Mouse (Mus musculus) kidney, embryonic 15.5 days (tissue): ENCODE results near the gene Eif2d. TPM values are rescaled to one million over a fixed set of nuclear protein-coding genes. Genes with fewer than 3 reads are reported as not detected.
"Not testable (repeated sequence)": the region's sequence is repeated elsewhere in the genome, so short reads cannot be mapped to it uniquely, and the experiment has no call there.

Experiments
- ATAC-seq: fragments of 200-750 bp; cut with Nextera tagmentation; replicated peaks from 2 replicates; pipeline ENCODE4 v1.8.0; 2017; ENCODE audit warnings: moderate TSS enrichment; ENCODE audit not compliant: low FRiP score
- H3K27ac ChIP-seq: fragments of 300-500 bp; sonication (generic); 2 replicates; pipeline ENCODE4 v1.5.1; 2015; ENCODE audit warnings: mild to moderate bottlenecking, inconsistent platforms
- H3K27me3 ChIP-seq: fragments of 300-500 bp; sonication (generic); 2 replicates; pipeline ENCODE4 v1.6.1; 2015; ENCODE audit warnings: inconsistent platforms
- H3K36me3 ChIP-seq: fragments of 300-500 bp; sonication (generic); 2 replicates; pipeline ENCODE4 v1.6.1; 2015; ENCODE audit warnings: inconsistent platforms
- H3K4me1 ChIP-seq: fragments of 300-500 bp; sonication (generic); 2 replicates; pipeline ENCODE4 v1.6.1; 2015; ENCODE audit warnings: inconsistent platforms
- H3K4me2 ChIP-seq: fragments of 300-500 bp; sonication (generic); 2 replicates; pipeline ENCODE4 v1.6.1; 2015; ENCODE audit warnings: moderate library complexity, mild to moderate bottlenecking, inconsistent platforms
- H3K4me3 ChIP-seq: fragments of 300-500 bp; sonication (generic); replicated peaks from 2 replicates; pipeline ENCODE4 v1.5.1; 2015; ENCODE audit warnings: mild to moderate bottlenecking, inconsistent platforms
- H3K9ac ChIP-seq: fragments of 300-500 bp; sonication (generic); 2 replicates; pipeline ENCODE4 v1.6.1; 2015; ENCODE audit warnings: mild to moderate bottlenecking, inconsistent platforms
- H3K9me3 ChIP-seq: fragments of 300-500 bp; sonication (generic); replicated peaks from 2 replicates; pipeline ENCODE4 v1.6.1; 2016; ENCODE audit warnings: inconsistent platforms
- WGBS: fragments of 180-500 bp; shearing (Covaris S2); methylation state at CpG from one replicate; pipeline ENCODE4 v1.1.7; 2015; ENCODE audit warnings: mixed read lengths; 5-methylcytosine and 5-hydroxymethylcytosine counted together
- polyA plus RNA-seq: library from polyadenylated mRNA; unstranded; fragments of >200 nt; fragmentation: Nextera tagmentation; extraction: Ambion mirVana; gene quantifications from 2 replicates; pipeline ENCODE4 v1.2.1, GENCODE M21; 2015

Eif2d gene
- polyA plus RNA-seq, 1 experiment from 2014 or later: 68.2 TPM

- Histone ChIP-seq H3K36me3 (no peaks in the 10 kb centered on the region), H3K9me3 (no peaks in the 10 kb centered on the region), H3K4me3 (no peak overlapping the region), H3K9ac (no peak overlapping the region), H3K4me1 (no peaks in the 10 kb centered on the region), H3K27ac (no peak overlapping the region), H3K27me3 (no peaks in the 10 kb centered on the region), H3K4me2 (no peak overlapping the region)
- 86% methylated on average over 3 of the region's 3 CpGs for WGBS
- ATAC-seq: no peak
Observed at GRCm38 (mm10) chr1:131146181-131146614, 6.8 kb upstream of the Eif2d start.

GRCm38 (mm10) chr1:131149496-131149895, 3.5 kb upstream of the Eif2d start:
- no peak overlapping the region for H3K4me3 ChIP-seq
- H3K4me1 ChIP-seq: peaks cover 12% of the 10 kb centered on the region
- H3K9me3 ChIP-seq: no peaks in the 10 kb centered on the region
- 80% methylated on average over 1 of the region's 1 CpGs for WGBS
- peaks cover 2% of the 10 kb centered on the region; the same call in 1 of the 2 replicates for H3K27me3 ChIP-seq
- no peaks in the 10 kb centered on the region for H3K36me3 ChIP-seq
- ATAC-seq: no peak
- no peak overlapping the region for H3K4me2 ChIP-seq
- H3K9ac ChIP-seq: no peak overlapping the region
- H3K27ac ChIP-seq: no peak overlapping the region

- peaks cover 2% of the 10 kb centered on the region; the same call in 1 of the 2 replicates for H3K27me3 ChIP-seq
- no peaks in the 10 kb centered on the region for H3K9me3 ChIP-seq
- peaks cover 16% of the 10 kb centered on the region for H3K4me1 ChIP-seq
- H3K4me3 ChIP-seq: no peak overlapping the region
- ATAC-seq: no peak
- H3K27ac ChIP-seq: no peak overlapping the region
- H3K4me2 ChIP-seq: no peak overlapping the region
- 58% methylated on average over 2 of the region's 2 CpGs for WGBS
- no peak overlapping the region for H3K9ac ChIP-seq
- peaks cover 23% of the 10 kb centered on the region for H3K36me3 ChIP-seq
Observed at GRCm38 (mm10) chr1:131155456-131155855, 2.5 kb downstream of the Eif2d start.

- not testable (repeated sequence) for H3K27ac ChIP-seq, H3K4me2 ChIP-seq, H3K4me3 ChIP-seq, H3K9ac ChIP-seq, H3K4me1 ChIP-seq, ATAC-seq, H3K9me3 ChIP-seq, H3K27me3 ChIP-seq
- 98% methylated on average over 3 of the region's 3 CpGs for WGBS
- peaks cover 66% of the 10 kb centered on the region for H3K36me3 ChIP-seq
Observed at GRCm38 (mm10) chr1:131159573-131160327, 6.8 kb downstream of the Eif2d start.

GRCm38 (mm10) chr1:131161091-131161490, 8.1 kb downstream of the Eif2d start:
- no peaks in the 10 kb centered on the region for H3K27me3 ChIP-seq
- 80% methylated on average over 11 of the region's 11 CpGs for WGBS
- no peak overlapping the region for H3K4me2 ChIP-seq
- H3K9ac ChIP-seq: no peak overlapping the region
- H3K27ac ChIP-seq: no peak overlapping the region
- no peaks in the 10 kb centered on the region for H3K9me3 ChIP-seq
- ATAC-seq: no peak
- H3K36me3 ChIP-seq: peaks cover 79% of the 10 kb centered on the region
- no peaks in the 10 kb centered on the region for H3K4me1 ChIP-seq
- no peak overlapping the region for H3K4me3 ChIP-seq

- Histone ChIP-seq H3K9me3 (no peaks in the 10 kb centered on the region), H3K4me3 (no peak overlapping the region), H3K4me2 (no peak overlapping the region), H3K27ac (no peak overlapping the region), H3K27me3 (no peaks in the 10 kb centered on the region), H3K9ac (no peak overlapping the region), H3K4me1 (no peaks in the 10 kb centered on the region), H3K36me3 (peaks cover 97% of the 10 kb centered on the region)
- ATAC-seq: no peak
- 30% methylated on average over 6 of the region's 6 CpGs for WGBS
Observed at GRCm38 (mm10) chr1:131164427-131164826, 11.4 kb downstream of the Eif2d start.

- Histone ChIP-seq H3K4me1 (no peaks in the 10 kb centered on the region), H3K36me3 (peaks cover 100% of the 10 kb centered on the region), H3K4me2 (no peak overlapping the region), H3K9me3 (no peaks in the 10 kb centered on the region), H3K9ac (no peak overlapping the region), H3K27me3 (no peaks in the 10 kb centered on the region), H3K4me3 (no peak overlapping the region), H3K27ac (no peak overlapping the region)
- 92% methylated on average over 10 of the region's 10 CpGs for WGBS
- ATAC-seq: no peak
Observed at GRCm38 (mm10) chr1:131167612-131168011, 14.6 kb downstream of the Eif2d start.

GRCm38 (mm10) chr1:131173001-131173400, 20.0 kb downstream of the Eif2d start:
- Histone ChIP-seq H3K4me3 (no peak overlapping the region), H3K4me2 (no peak overlapping the region), H3K4me1 (no peaks in the 10 kb centered on the region), H3K36me3 (peaks cover 100% of the 10 kb centered on the region), H3K9me3 (no peaks in the 10 kb centered on the region), H3K27me3 (no peaks in the 10 kb centered on the region), H3K27ac (no peak overlapping the region), H3K9ac (no peak overlapping the region)
- no peak for ATAC-seq
- WGBS: 78% methylated on average over 7 of the region's 7 CpGs

GRCm38 (mm10) chr1:131173809-131174208, 20.8 kb downstream of the Eif2d start:
- no peaks in the 10 kb centered on the region for H3K9me3 ChIP-seq
- WGBS: 76% methylated on average over 6 of the region's 6 CpGs
- H3K4me3 ChIP-seq: no peak overlapping the region
- H3K9ac ChIP-seq: no peak overlapping the region
- peaks cover 100% of the 10 kb centered on the region for H3K36me3 ChIP-seq
- H3K4me1 ChIP-seq: no peaks in the 10 kb centered on the region
- no peak overlapping the region for H3K27ac ChIP-seq
- no peak for ATAC-seq
- H3K27me3 ChIP-seq: no peaks in the 10 kb centered on the region
- no peak overlapping the region for H3K4me2 ChIP-seq

- peak; percentile 60; the same call in 1 of the 2 replicates for ATAC-seq
- no peaks in the 10 kb centered on the region for H3K27me3 ChIP-seq
- H3K4me1 ChIP-seq: no peaks in the 10 kb centered on the region
- peak overlapping the region; percentile 28; the same call in 1 of the 2 replicates for H3K27ac ChIP-seq
- no peak overlapping the region for H3K9ac ChIP-seq
- H3K4me3 ChIP-seq: no peak overlapping the region
- H3K4me2 ChIP-seq: no peak overlapping the region
- WGBS: 62% methylated on average over 12 of the region's 12 CpGs
- H3K9me3 ChIP-seq: no peaks in the 10 kb centered on the region
- peaks cover 95% of the 10 kb centered on the region for H3K36me3 ChIP-seq
Observed at GRCm38 (mm10) chr1:131174299-131174861, 21.4 kb downstream of the Eif2d start.

- H3K9me3 ChIP-seq: no peaks in the 10 kb centered on the region
- H3K4me3 ChIP-seq: no peak overlapping the region
- H3K36me3 ChIP-seq: peaks cover 92% of the 10 kb centered on the region
- H3K4me2 ChIP-seq: no peak overlapping the region
- H3K27me3 ChIP-seq: no peaks in the 10 kb centered on the region
- H3K27ac ChIP-seq: no peak overlapping the region
- no peaks in the 10 kb centered on the region for H3K4me1 ChIP-seq
- WGBS: 100% methylated on average over 1 of the region's 1 CpGs
- no peak for ATAC-seq
- no peak overlapping the region for H3K9ac ChIP-seq
Observed at GRCm38 (mm10) chr1:131175189-131175588, 22.2 kb downstream of the Eif2d start.

- no peaks in the 10 kb centered on the region for H3K4me1 ChIP-seq
- ATAC-seq: no peak
- H3K36me3 ChIP-seq: peaks cover 85% of the 10 kb centered on the region
- no peaks in the 10 kb centered on the region for H3K27me3 ChIP-seq
- H3K4me3 ChIP-seq: no peak overlapping the region
- WGBS: 94% methylated on average over 8 of the region's 8 CpGs
- no peak overlapping the region for H3K4me2 ChIP-seq
- H3K9me3 ChIP-seq: no peaks in the 10 kb centered on the region
- H3K9ac ChIP-seq: no peak overlapping the region
- no peak overlapping the region for H3K27ac ChIP-seq
Observed at GRCm38 (mm10) chr1:131175819-131176218, 22.8 kb downstream of the Eif2d start.
